Mouse (Mus musculus) bone marrow macrophage, adult 2 months (primary cell): ENCODE data around the gene Olfr1364.

Experiments used
- CTCF ChIP-seq: IDR thresholded peaks from 2 replicates; pipeline ENCODE4 v1.5.1; 2012; ENCODE audit warnings: low read depth, mild to moderate bottlenecking, low read length, moderate library complexity
- POLR2A ChIP-seq: IDR thresholded peaks from 2 replicates; pipeline ENCODE4 v1.6.1; 2012; ENCODE audit warnings: mild to moderate bottlenecking, low read depth, low read length, borderline replicate concordance

DNA sequence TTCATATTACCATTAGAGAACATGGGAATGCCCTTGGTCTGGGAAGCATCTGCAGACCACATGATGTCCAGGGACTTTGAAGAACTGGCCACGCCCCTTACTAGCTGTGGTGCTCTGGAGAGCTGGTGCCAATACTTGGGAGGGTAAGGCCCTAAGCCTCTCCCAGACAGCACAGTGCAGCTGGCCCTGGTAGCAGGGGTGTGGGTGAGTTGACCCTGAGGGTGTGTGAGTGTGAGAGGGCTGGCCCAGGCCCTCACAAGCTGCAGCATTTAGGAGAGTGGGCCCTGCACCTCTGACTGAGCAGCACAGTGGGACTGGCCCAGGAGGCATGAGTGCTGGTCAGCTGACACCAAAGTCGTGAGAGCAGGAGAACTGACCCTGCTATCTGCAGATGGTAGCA is 10.1 kb upstream of the Olfr1364 start:
- TF ChIP-seq POLR2A (no peak), CTCF (no peak)
